Mouse (Mus musculus) layer of hippocampus, postnatal 14 days (tissue): Measurements from ENCODE around the gene Jhy. TPM values are rescaled to one million over a fixed set of nuclear protein-coding genes. Genes with fewer than 3 reads are reported as not detected.

Experiments
- DNase-seq, 2 experiments: peaks; one replicate each; pipeline ENCODE4 v3.0.0; 2021 to 2022; ENCODE audit warnings: low spot score in 2 of 2, mixed read lengths in 1 of 2
- total RNA-seq, 2 experiments: library from RNA; stranded (reverse); gene quantifications; 2 replicates each; pipeline ENCODE4 v1.2.3; 2021

Jhy gene
- total RNA-seq, 2 experiments from 2014 or later, result 0.38 to 0.85 TPM

- no peak for DNase-seq
Measured at GRCm38 (mm10) chr9:40859196-40859595, 104.7 kb downstream of the Jhy start.

- no peak for DNase-seq
Measured at GRCm38 (mm10) chr9:40858461-40859160, 105.3 kb downstream of the Jhy start.

GRCm38 (mm10) chr9:40851515-40851914 is 112.4 kb downstream of the Jhy start:
- DNase-seq, result no peak

Other genes starting within 250 kb of the Jhy start
- gene Hspa8, start 163.1 kb downstream of the Jhy start, total RNA-seq, result 1,000 to 10,000 TPM; 2,045 to 2,355 TPM
- not detected for gene Bsx, start 90.0 kb downstream of the Jhy start, total RNA-seq
- gene Crtam, start 40.5 kb upstream of the Jhy start, total RNA-seq, result not detected
- gene Ubash3b, start 197.6 kb upstream of the Jhy start, total RNA-seq, result 10 to 100 TPM; 29.0 to 30.4 TPM